Mouse (Mus musculus) kidney, postnatal 4 days (tissue): ENCODE measurements at regions not wholly inside any gene's neighbourhood (a gene's known extent, or its start where the extent isn't known, plus 50 kb on each side); places are given as distances from the start of the nearest gene placed in this dataset.

Source experiments
- DNase-seq, 2 experiments: peaks; one replicate each; pipeline ENCODE4 v3.0.0; 2021; ENCODE audit warnings: mixed read lengths in 2 of 2

GRCm38 (mm10) chr16:97686561-97686960 lies 75.6 kb upstream of the Tmprss2 start:
- DNase-seq, result no peak

- peak; percentile 20 to 43 for DNase-seq
Observed at GRCm38 (mm10) chr16:97685603-97686285, 74.7 kb upstream of the Tmprss2 start.

- no peak for DNase-seq
Observed at GRCm38 (mm10) chr16:97681191-97681590, 70.2 kb upstream of the Tmprss2 start.

- DNase-seq, result no peak
Observed at GRCm38 (mm10) chr16:97679820-97680219, 68.8 kb upstream of the Tmprss2 start.

GRCm38 (mm10) chr16:97679252-97679651 lies 68.3 kb upstream of the Tmprss2 start:
- DNase-seq, result no peak

- DNase-seq, result no peak
Observed at GRCm38 (mm10) chr16:97677621-97678020, 66.6 kb upstream of the Tmprss2 start.

- DNase-seq, result no peak
Observed at GRCm38 (mm10) chr16:97673576-97673975, 62.6 kb upstream of the Tmprss2 start.

- DNase-seq, result peak; percentile 16 to 39
Observed at GRCm38 (mm10) chr16:97670131-97671038, 59.4 kb upstream of the Tmprss2 start.

- peak in 1 of 2 experiments; percentile 17 for DNase-seq
Observed at GRCm38 (mm10) chr16:97667536-97667935, 56.5 kb upstream of the Tmprss2 start.

GRCm38 (mm10) chr16:97665518-97665917 lies 54.5 kb upstream of the Tmprss2 start:
- no peak for DNase-seq
